ENCODE assay signal across 27 mouse cellular contexts in the genomic region with DNA sequence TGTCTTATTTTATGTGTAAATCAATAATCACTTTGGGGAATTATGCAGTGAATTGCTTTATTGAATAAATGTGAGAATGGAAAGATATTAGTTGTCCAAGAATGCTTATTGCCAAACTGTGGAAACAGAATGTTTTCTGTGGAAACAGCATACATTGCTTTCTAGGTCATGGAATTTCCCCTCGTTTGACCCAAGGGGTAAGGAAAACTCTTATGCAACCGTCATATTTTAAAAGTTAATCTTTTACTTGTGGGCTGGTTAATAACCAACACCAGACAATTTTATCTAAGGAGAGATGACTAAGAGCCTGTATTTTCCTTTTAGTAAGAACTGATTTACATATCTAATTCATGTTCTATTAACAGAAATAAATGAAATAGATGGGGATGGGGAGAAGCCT.
DNase-seq lines count a peak whose midpoint lies in the region; ATAC-seq and TF ChIP-seq lines count a peak whose summit lies in the region.
"Had no signal": no experiment of that assay in that cellular context is flagged by ENCODE, and none has a peak within 500 bp of the region (broad histone marks: within the 10 kb centered on the region; RNA-seq: fewer than 3 reads in every experiment).

No protein-coding gene starts in this region.

- H3K27me3 ChIP-seq in kidney, postnatal 0 days (ENCODE audit: insufficient read depth, low read length) = no peaks in the 10 kb centered on the region
- H3K27me3 ChIP-seq in liver, embryonic 16.5 days (ENCODE audit: control insufficient read depth, insufficient read depth, low read depth, low read length) = no peaks in the 10 kb centered on the region
- H3K27me3 ChIP-seq in liver, embryonic 12.5 days (replicated peaks) = 0 out of 2 replicates have a peak, but pooled peaks cover 9% of the 10 kb centered on the region
- no peaks in the 10 kb centered on the region for H3K27me3 ChIP-seq in Patski
- H3K27me3 ChIP-seq: forebrain, embryonic 15.5 days; heart, embryonic 12.5 days; heart, embryonic 15.5 days had no signal

- CTCF ChIA-PET in Patski (lab: Charles Lee) = interaction anchor here (0.9 to 1.2 kb wide), 2 partner anchors 10 to 23 kb away, joined by 3 to 5 read pairs; no protein-coding TSS in a partner anchor

- H3K4me1 ChIP-seq in kidney, postnatal 0 days (replicated peaks; ENCODE audit: insufficient read depth, low read length) = no peaks in the 10 kb centered on the region
- H3K4me1 ChIP-seq in liver, embryonic 16.5 days (ENCODE audit: control insufficient read depth, low read depth, low read length) = no peaks in the 10 kb centered on the region
- H3K4me1 ChIP-seq in liver, embryonic 12.5 days = no peaks in the 10 kb centered on the region
- H3K4me1 ChIP-seq: embryonic facial prominence, embryonic 10.5 days; embryonic facial prominence, embryonic 13.5 days; forebrain, embryonic 12.5 days; forebrain, embryonic 15.5 days; heart, embryonic 12.5 days; heart, embryonic 15.5 days; hindbrain, embryonic 10.5 days; hindbrain, embryonic 13.5 days had no signal

- H3K4me3 ChIP-seq in kidney, postnatal 0 days (replicated peaks; ENCODE audit: low read depth, low read length) = no peak overlapping the region
- H3K4me3 ChIP-seq in liver, embryonic 16.5 days (ENCODE audit: low read depth, low read length) = no peak overlapping the region
- H3K4me3 ChIP-seq in liver, embryonic 12.5 days = no peak overlapping the region
- H3K4me3 ChIP-seq: embryonic facial prominence, embryonic 10.5 days; embryonic facial prominence, embryonic 13.5 days; erythroblast, embryonic 14.5 days; forebrain, embryonic 12.5 days; forebrain, embryonic 15.5 days; heart, embryonic 12.5 days; heart, embryonic 15.5 days; hindbrain, embryonic 10.5 days; hindbrain, embryonic 13.5 days had no signal

- no peak overlapping the region for H3K4me2 ChIP-seq in kidney, postnatal 0 days (ENCODE audit: low read length)
- H3K4me2 ChIP-seq in liver, embryonic 16.5 days (ENCODE audit: low read depth, low read length) = no peak overlapping the region
- no peak overlapping the region for H3K4me2 ChIP-seq in liver, embryonic 12.5 days
- H3K4me2 ChIP-seq: embryonic facial prominence, embryonic 13.5 days; forebrain, embryonic 12.5 days; forebrain, embryonic 15.5 days; heart, embryonic 12.5 days; heart, embryonic 15.5 days; hindbrain, embryonic 13.5 days had no signal

- no peak for TF ChIP-seq CTCF in kidney, postnatal 0 days (IDR thresholded peaks at IDR 0.05; ENCODE audit: low read depth)
- no peak for TF ChIP-seq CTCF in Patski (IDR thresholded peaks at IDR 0.05)

- POLR2A ChIA-PET in Patski (lab: Charles Lee) = no interaction called here

- DNase-seq in kidney, postnatal 0 days (ENCODE audit: low spot score) = peak; percentile 3
- no peak for DNase-seq in kidney, postnatal 10 days
- DNase-seq in Patski (ENCODE audit: low read depth, low spot score) = peak; percentile 68
- no peak for DNase-seq in spleen, postnatal 14 days (ENCODE audit: low spot score in 2 of 2)
- DNase-seq: adrenal gland, adult 8-10 months; adrenal gland, postnatal 25 days; cerebellum, adult 11-12 months; cerebellum, adult 8-10 months; cerebellum, postnatal 10 days; cerebellum, postnatal 36 days; embryo, embryonic 11 days; gastrocnemius, postnatal 25 days; heart, adult 18-20 months; heart, postnatal 10 days; heart, postnatal 36 days had no signal

- ATAC-seq in kidney, postnatal 0 days (replicated peaks; ENCODE audit: low FRiP score, low read depth) = no peak
- peak; percentile 41; the same call in 1 of the 2 replicates for ATAC-seq in liver, embryonic 16.5 days (ENCODE audit: low read depth)
- no peak for ATAC-seq in liver, embryonic 12.5 days
- ATAC-seq in Patski = peak; percentile 33
- ATAC-seq: activated CD4-positive, CD25-positive, alpha-beta regulatory T cell, adult 4 months; forebrain, embryonic 15.5 days had no signal

- H3K9me3 ChIP-seq in kidney, postnatal 0 days (replicated peaks; ENCODE audit: low read length) = no peaks in the 10 kb centered on the region
- no peaks in the 10 kb centered on the region for H3K9me3 ChIP-seq in liver, embryonic 16.5 days (replicated peaks; ENCODE audit: control insufficient read depth, low read length)
- H3K9me3 ChIP-seq in liver, embryonic 12.5 days (replicated peaks) = no peaks in the 10 kb centered on the region
- H3K9me3 ChIP-seq: embryonic facial prominence, embryonic 10.5 days; embryonic facial prominence, embryonic 13.5 days; forebrain, embryonic 12.5 days; forebrain, embryonic 15.5 days; heart, embryonic 12.5 days; heart, embryonic 15.5 days; hindbrain, embryonic 10.5 days; hindbrain, embryonic 13.5 days had no signal

- WGBS in kidney, postnatal 0 days = 53% methylated on average over 2 of the region's 2 CpGs
- WGBS in liver, embryonic 16.5 days (ENCODE audit: insufficient replicate concordance) = 32% methylated on average over 2 of the region's 2 CpGs
- WGBS in liver, embryonic 12.5 days (ENCODE audit: insufficient replicate concordance) = 49% methylated on average over 2 of the region's 2 CpGs

- no peak overlapping the region for H3K27ac ChIP-seq in kidney, postnatal 0 days
- no peak overlapping the region for H3K27ac ChIP-seq in liver, embryonic 16.5 days (ENCODE audit: low read length)
- H3K27ac ChIP-seq in liver, embryonic 12.5 days = no peak overlapping the region
- H3K27ac ChIP-seq: embryonic facial prominence, embryonic 10.5 days; embryonic facial prominence, embryonic 13.5 days; forebrain, embryonic 12.5 days; forebrain, embryonic 15.5 days; heart, embryonic 15.5 days; hindbrain, embryonic 10.5 days; hindbrain, embryonic 13.5 days had no signal

- in situ Hi-C loops in Patski (cut with MboI; ENCODE audit: low pct_unique_long_range_greater_than_20kb) = loop anchor here (10.0 kb wide), 1 partner anchor 58 kb away; no protein-coding TSS in a partner anchor

- H3K9ac ChIP-seq in kidney, postnatal 0 days (ENCODE audit: low read depth, low read length) = no peak overlapping the region
- H3K9ac ChIP-seq in liver, embryonic 16.5 days (ENCODE audit: low read depth, low read length) = no peak overlapping the region
- no peak overlapping the region for H3K9ac ChIP-seq in liver, embryonic 12.5 days
- H3K9ac ChIP-seq: embryonic facial prominence, embryonic 13.5 days; forebrain, embryonic 12.5 days; forebrain, embryonic 15.5 days; heart, embryonic 12.5 days; heart, embryonic 15.5 days; hindbrain, embryonic 13.5 days had no signal

- H3K36me3 ChIP-seq in kidney, postnatal 0 days (ENCODE audit: insufficient read depth, low read length) = no peaks in the 10 kb centered on the region
- H3K36me3 ChIP-seq in liver, embryonic 16.5 days (ENCODE audit: control insufficient read depth, insufficient read depth) = no peaks in the 10 kb centered on the region
- H3K36me3 ChIP-seq in liver, embryonic 12.5 days = no peaks in the 10 kb centered on the region
- H3K36me3 ChIP-seq: embryonic facial prominence, embryonic 10.5 days; embryonic facial prominence, embryonic 13.5 days; forebrain, embryonic 12.5 days; forebrain, embryonic 15.5 days; heart, embryonic 12.5 days; heart, embryonic 15.5 days; hindbrain, embryonic 10.5 days; hindbrain, embryonic 13.5 days had no signal

Comparison
In these comparisons a context has a peak if more than half of its experiments do, and no peak if none do; other contexts are left out.
1. ATAC-seq: peak in liver, embryonic 16.5 days (single experiment) and Patski (single experiment); none in kidney, postnatal 0 days (single experiment) and liver, embryonic 12.5 days (single experiment).
2. DNase-seq: peak in kidney, postnatal 0 days (single experiment) and Patski (single experiment); none in kidney, postnatal 10 days (single experiment) and spleen, postnatal 14 days (0 of 2).